Mouse (Mus musculus) CH12.LX (cell line): Measurements from ENCODE around the gene Entpd3. TPM values are rescaled to one million over a fixed set of nuclear protein-coding genes. Genes with fewer than 3 reads are reported as not detected.

Experiments
- DNase-seq: peaks from one replicate; pipeline ENCODE4 v3.0.0-alpha.2; 2013; ENCODE audit errors: extremely low read depth
- H3K27ac ChIP-seq: 2 replicates; pipeline ENCODE4 v1.5.1; 2012; ENCODE audit warnings: low read depth, mild to moderate bottlenecking, control low read depth, moderate library complexity; ENCODE audit not compliant: insufficient read depth
- H3K27me3 ChIP-seq: replicated peaks from 2 replicates; pipeline ENCODE3; 2012; ENCODE audit warnings: inconsistent platforms
- H3K36me3 ChIP-seq, 2 experiments: replicated peaks in 1 of 2; 2 replicates each; pipeline versions ENCODE3 to v1.6.1; 2012; ENCODE audit warnings: inconsistent platforms in 1 of 2, low read length in 1 of 2, mild to moderate bottlenecking in 1 of 2, mixed read lengths in 1 of 2, moderate library complexity in 1 of 2; ENCODE audit not compliant: control insufficient read depth in 1 of 2, insufficient read depth in 1 of 2
- H3K4me1 ChIP-seq, 2 experiments: 2 replicates each; pipeline ENCODE4 v1.6.1; 2012; ENCODE audit warnings: inconsistent platforms in 1 of 2, moderate library complexity in 1 of 2; ENCODE audit not compliant: insufficient read depth in 2 of 2, control insufficient read depth in 1 of 2
- H3K4me2 ChIP-seq: 2 replicates; pipeline ENCODE4 v1.6.1; 2012; ENCODE audit warnings: low read depth, mild to moderate bottlenecking, control low read depth; ENCODE audit not compliant: poor library complexity, insufficient read depth, severe bottlenecking
- H3K4me3 ChIP-seq, 3 experiments: fragments of 150-350 bp in 1 of 3; sonication (generic) in 1 of 3; replicated peaks in 1 of 3; 2 replicates each; pipeline versions ENCODE3 to v1.5.1; 2011 to 2012; ENCODE audit warnings: low read depth in 2 of 3, low read length in 2 of 3, mild to moderate bottlenecking in 2 of 3, moderate library complexity in 2 of 3, control low read depth in 1 of 3, improper control_type of control experiment in 1 of 3, inconsistent platforms in 1 of 3, mixed read lengths in 1 of 3; ENCODE audit not compliant: poor library complexity in 1 of 3
- H3K79me2 ChIP-seq: replicated peaks from 2 replicates; pipeline ENCODE4 v1.6.1; 2012; ENCODE audit warnings: mild to moderate bottlenecking, moderate library complexity; ENCODE audit not compliant: control insufficient read depth, poor library complexity, insufficient read depth, severe bottlenecking; ENCODE audit errors: extremely low read depth
- H3K9ac ChIP-seq: 2 replicates; pipeline ENCODE4 v1.6.1; 2012; ENCODE audit warnings: low read depth, mild to moderate bottlenecking, control low read depth, moderate library complexity; ENCODE audit not compliant: insufficient read depth
- H3K9me3 ChIP-seq: replicated peaks from 2 replicates; pipeline ENCODE3; 2012; ENCODE audit warnings: low read length, inconsistent platforms, mixed read lengths
- CTCF ChIP-seq, 2 experiments: IDR thresholded peaks in 1 of 2; conservative IDR thresholded peaks in 1 of 2; 2 replicates each; pipeline ENCODE4 v1.5.1; 2011 to 2012; ENCODE audit warnings: low read depth in 2 of 2, low read length in 2 of 2, improper control_type of control experiment in 1 of 2, inconsistent platforms in 1 of 2, mild to moderate bottlenecking in 1 of 2, moderate library complexity in 1 of 2
- HCFC1 ChIP-seq: IDR thresholded peaks from 2 replicates; pipeline ENCODE4 v1.6.1; 2012; ENCODE audit warnings: low read depth, mild to moderate bottlenecking, inconsistent platforms, low read length, improper control_type of control experiment
- IRF4 ChIP-seq: IDR thresholded peaks from 2 replicates; pipeline ENCODE4 v1.6.1; 2014; ENCODE audit warnings: low read depth, mild to moderate bottlenecking, inconsistent platforms, low read length, improper control_type of control experiment
- JUN ChIP-seq: IDR thresholded peaks from 2 replicates; pipeline ENCODE4 v1.6.1; 2011; ENCODE audit warnings: low read depth, mild to moderate bottlenecking, low read length, improper control_type of control experiment, moderate library complexity; ENCODE audit not compliant: insufficient read depth
- KAT2A ChIP-seq: IDR thresholded peaks from 2 replicates; pipeline ENCODE4 v1.6.1; 2012; ENCODE audit warnings: low read length, improper control_type of control experiment, inconsistent platforms; ENCODE audit not compliant: insufficient replicate concordance
- MAFK ChIP-seq: IDR thresholded peaks from 2 replicates; pipeline ENCODE4 v1.6.1; 2011; ENCODE audit warnings: low read length, improper control_type of control experiment; ENCODE audit not compliant: insufficient replicate concordance
- MAX ChIP-seq: IDR thresholded peaks from 2 replicates; pipeline ENCODE4 v1.6.1; 2011; ENCODE audit warnings: low read length, improper control_type of control experiment
- MEF2A ChIP-seq: IDR thresholded peaks from 2 replicates; pipeline ENCODE4 v1.6.1; 2014; ENCODE audit warnings: low read depth, mild to moderate bottlenecking, inconsistent platforms, low read length, improper control_type of control experiment, borderline replicate concordance
- MXI1 ChIP-seq: IDR thresholded peaks from 2 replicates; pipeline ENCODE4 v1.6.1; 2011; ENCODE audit warnings: mild to moderate bottlenecking, low read depth, low read length, improper control_type of control experiment
- POLR2A ChIP-seq: IDR thresholded peaks from 2 replicates; pipeline ENCODE4 v1.6.1; 2011; ENCODE audit warnings: low read depth, mild to moderate bottlenecking, improper control_type of control experiment, low read length
- POLR2AphosphoS2 ChIP-seq: IDR thresholded peaks from 2 replicates; pipeline ENCODE4 v1.6.1; 2011; ENCODE audit warnings: low read depth, low read length, improper control_type of control experiment
- RCOR1 ChIP-seq: conservative IDR thresholded peaks from 2 replicates; pipeline ENCODE4 v1.6.1; 2012; ENCODE audit warnings: low read depth, mild to moderate bottlenecking, inconsistent platforms, low read length, improper control_type of control experiment
- SIN3A ChIP-seq: IDR thresholded peaks from 2 replicates; pipeline ENCODE4 v1.6.1; 2012; ENCODE audit warnings: low read length, improper control_type of control experiment, inconsistent platforms
- SMC3 ChIP-seq: IDR thresholded peaks from 2 replicates; pipeline ENCODE4 v1.6.1; 2011; ENCODE audit warnings: low read depth, low read length, improper control_type of control experiment
- TCF12 ChIP-seq: IDR thresholded peaks from 2 replicates; pipeline ENCODE4 v1.6.1; 2014; ENCODE audit warnings: low read depth, mild to moderate bottlenecking, inconsistent platforms, low read length, improper control_type of control experiment
- USF1 ChIP-seq: IDR thresholded peaks from 2 replicates; pipeline ENCODE4 v1.6.1; 2014; ENCODE audit warnings: low read depth, mild to moderate bottlenecking, inconsistent platforms, low read length, improper control_type of control experiment
- USF2 ChIP-seq: conservative IDR thresholded peaks from 2 replicates; pipeline ENCODE4 v1.6.1; 2011; ENCODE audit warnings: low read depth, low read length, improper control_type of control experiment
- ZKSCAN1 ChIP-seq: IDR thresholded peaks from 2 replicates; pipeline ENCODE4 v1.6.1; 2012; ENCODE audit warnings: low read depth, inconsistent platforms, low read length, improper control_type of control experiment, borderline replicate concordance
- ZMIZ1 ChIP-seq: IDR thresholded peaks from 2 replicates; pipeline ENCODE4 v1.6.1; 2012; ENCODE audit warnings: low read depth, mild to moderate bottlenecking, inconsistent platforms, low read length, improper control_type of control experiment
- dilution Hi-C: fragments of 300-500 bp; cut with MboI; formaldehyde crosslinking; loops from 2 replicates; pipeline ENCODE4 v1.14.3; 2020; ENCODE audit warnings: low sequenced_read_pairs; ENCODE audit not compliant: extremely low pct_unique_long_range_greater_than_20kb, extremely low pct_ligation_motif_present
- in situ Hi-C: fragments of 300-500 bp; cut with MboI; formaldehyde crosslinking; loops from 3 replicates; pipeline ENCODE4 v1.14.3; 2019; ENCODE audit warnings: low sequenced_read_pairs, low pct_ligation_motif_present, low pct_unique_long_range_greater_than_20kb, mixed read lengths
- polyA plus RNA-seq: library from polyadenylated mRNA; unstranded; fragments of >175 nt; gene quantifications from 2 replicates; pipeline ENCODE4 v1.2.1, GENCODE M21; 2012; ENCODE audit warnings: low read depth; ENCODE audit not compliant: insufficient read length
- total RNA-seq, 2 experiments: library from RNA; depleted of rRNA; stranded (reverse); fragments of 300-350 nt in 1 of 2; fragments of >200 nt in 1 of 2; gene quantifications; 2 replicates each; pipeline ENCODE4 v1.2.3; 2012 to 2014

Gene Entpd3
- total and polyA plus RNA-seq, 3 experiments = 0.04 TPM; not detected in 2

DNA sequence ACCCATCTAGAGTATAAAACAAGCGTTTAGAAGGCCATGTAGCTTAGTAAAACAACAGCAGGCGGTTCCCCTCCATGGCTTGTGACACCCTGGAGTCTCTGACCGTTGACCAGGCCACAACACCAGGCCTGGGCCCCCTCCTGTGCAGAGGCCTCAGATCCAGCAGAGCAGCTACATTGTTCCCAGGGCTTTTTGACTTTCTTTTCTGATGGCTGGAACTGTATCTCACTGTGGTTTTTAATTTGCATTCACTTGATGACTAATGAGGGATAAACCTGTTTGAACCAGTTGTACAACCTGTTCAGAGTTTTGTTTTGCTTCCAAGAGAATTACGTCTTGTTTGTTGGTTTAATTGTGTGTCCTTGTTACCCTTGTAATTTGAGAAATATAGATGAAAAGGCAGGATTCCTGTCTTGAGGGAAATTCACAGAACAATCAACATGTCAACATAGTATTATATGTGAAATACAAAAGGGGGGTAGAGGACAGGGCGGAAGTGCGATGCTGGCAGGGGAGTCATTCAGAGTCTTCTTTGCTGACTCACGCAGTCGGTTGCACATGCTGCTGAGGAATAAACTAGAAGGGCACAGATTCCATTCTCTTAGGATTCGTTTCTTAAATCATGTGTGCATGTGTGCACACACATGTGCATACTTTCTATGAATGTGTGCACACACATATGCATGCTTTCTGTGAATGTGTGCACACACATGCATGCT lies 53.9 kb downstream of the Entpd3 start:
- no peaks in the 10 kb centered on the region for H3K79me2 ChIP-seq
- in situ Hi-C loops (no loop called here), dilution Hi-C loops (no loop called here)
- TF ChIP-seq USF1 (no peak), CTCF (conservative IDR thresholded peaks at IDR 0.05 in 1 of 2, IDR thresholded peaks at IDR 0.05 in 1 of 2; ENCODE audit: low read depth in 2 of 2, low read length in 2 of 2) (no peak), ZMIZ1 (no peak), HCFC1 (no peak), ZKSCAN1 (no peak), SIN3A (no peak), IRF4 (no peak), MEF2A (no peak), JUN (no peak), TCF12 (no peak), RCOR1 (no peak), MXI1 (no peak), MAX (no peak), USF2 (no peak), SMC3 (no peak), MAFK (no peak), POLR2AphosphoS2 (no peak)
- peaks cover 0 to 5% of the 10 kb centered on the region in 2 experiments; a peak in 1 of 4 replicates for H3K4me1 ChIP-seq
- H3K4me2 ChIP-seq = no peak overlapping the region
- no peak overlapping the region for H3K4me3 ChIP-seq
- H3K9me3 ChIP-seq = peaks cover 3% of the 10 kb centered on the region
- no peak for DNase-seq
- H3K36me3 ChIP-seq = no peaks in the 10 kb centered on the region
- no peaks in the 10 kb centered on the region for H3K27me3 ChIP-seq
- H3K27ac ChIP-seq = no peak overlapping the region
- H3K9ac ChIP-seq = no peak overlapping the region

DNA sequence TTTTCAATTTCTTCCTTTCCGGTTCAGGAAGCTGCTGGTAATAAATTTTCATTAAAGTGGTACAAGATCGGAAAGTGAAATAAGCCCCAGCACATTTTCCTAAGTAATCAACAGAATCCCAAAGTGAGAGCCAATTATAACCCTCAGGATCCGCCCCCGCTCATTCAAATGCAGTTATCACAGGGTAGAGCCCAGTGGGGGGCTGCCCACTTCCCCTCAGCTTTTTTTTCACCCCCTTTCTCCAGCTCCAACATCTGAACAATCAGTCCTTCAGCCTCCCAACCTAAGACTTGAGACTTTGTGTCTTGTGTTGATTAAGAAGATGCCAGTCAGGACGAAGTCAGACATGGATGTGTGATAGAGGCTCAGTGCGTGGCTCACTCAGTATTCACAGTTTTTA lies 55.2 kb downstream of the Entpd3 start:
- in situ Hi-C loops = no loop called here
- Histone ChIP-seq H3K9me3 (peaks cover 3% of the 10 kb centered on the region), H3K9ac (no peak overlapping the region), H3K36me3 (no peaks in the 10 kb centered on the region), H3K4me1 (peaks cover 0 to 5% of the 10 kb centered on the region in 2 experiments; a peak in 1 of 4 replicates), H3K27me3 (no peaks in the 10 kb centered on the region), H3K4me3 (no peak overlapping the region), H3K4me2 (no peak overlapping the region), H3K79me2 (no peaks in the 10 kb centered on the region), H3K27ac (no peak overlapping the region)
- TF ChIP-seq KAT2A (no peak), POLR2A (no peak)
- DNase-seq = no peak
- dilution Hi-C loops = no loop called here
